Mouse (Mus musculus) hindbrain, embryonic 12.5 days (tissue): ENCODE data around the gene Elavl4. TPM values are rescaled to one million over a fixed set of nuclear protein-coding genes. Genes with fewer than 3 reads are reported as not detected.

Source experiments
- polyA plus RNA-seq: library from polyadenylated mRNA; unstranded; fragments of >200 nt; fragmentation: Nextera tagmentation; extraction: Ambion mirVana; gene quantifications from 2 replicates; pipeline ENCODE4 v1.2.1, GENCODE M21; 2016

Gene Elavl4
- polyA plus RNA-seq, 1 experiment from 2014 or later: 280 TPM

Other genes with a start within 250 kb of the Elavl4 start
- gene Agbl4, start 45.8 kb upstream of the Elavl4 start, polyA plus RNA-seq: 1.5 and 2.1 TPM in 2 replicates